Mouse (Mus musculus): Measurements from ENCODE around the gene Mrpl51. TPM values are rescaled to one million over a fixed set of nuclear protein-coding genes. Genes with fewer than 3 reads are reported as not detected.

The Mrpl51 gene
- polyA plus RNA-seq, 1 experiment, result 21.2 TPM

DNA sequence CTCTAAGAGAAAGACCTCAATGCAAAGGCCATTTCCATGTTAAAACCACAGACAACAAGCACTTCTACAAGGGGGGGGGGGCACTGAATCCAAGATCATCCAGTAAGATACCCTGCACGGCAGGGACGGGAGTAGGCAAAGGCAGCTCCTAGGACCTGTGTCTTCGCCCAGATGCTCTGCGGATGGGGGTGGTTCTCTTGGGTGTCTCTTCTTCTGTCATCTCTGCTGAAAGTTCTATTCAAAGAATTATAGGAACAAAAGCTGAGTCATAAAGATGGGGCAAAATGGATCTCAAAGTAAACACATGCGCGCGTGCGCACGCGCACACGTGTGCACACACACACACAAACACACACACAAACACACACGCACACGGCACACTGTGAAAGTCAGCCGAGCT lies 23.5 kb upstream of the Mrpl51 start:
- Histone ChIP-seq H3K27ac (ENCODE audit: insufficient read depth, low read length) (no peak overlapping the region), H3K36me3 (ENCODE audit: control insufficient read depth, insufficient read depth, low read length) (peaks cover 12% of the 10 kb centered on the region), H3K4me3 (ENCODE audit: extremely low read depth, insufficient read depth, insufficient read length) (no peak overlapping the region), H3K4me1 (ENCODE audit: control insufficient read depth, insufficient read depth, insufficient read length) (peaks cover 10% of the 10 kb centered on the region; the same call in 1 of the 2 replicates), H3K27me3 (ENCODE audit: control insufficient read depth, insufficient read depth, low read length) (no peaks in the 10 kb centered on the region)
- TF ChIP-seq CTCF (IDR thresholded peaks at IDR 0.05; ENCODE audit: extremely low read depth, insufficient read depth, insufficient read length, insufficient replicate concordance) (no peak), POLR2A (IDR thresholded peaks at IDR 0.05; ENCODE audit: low read depth, low read length) (no peak)
- WGBS, result 96% methylated on average over 14 of the region's 14 CpGs
- no peak for DNase-seq (ENCODE audit: low read depth in 1 of 2, low spot score in 2 of 2)

DNA sequence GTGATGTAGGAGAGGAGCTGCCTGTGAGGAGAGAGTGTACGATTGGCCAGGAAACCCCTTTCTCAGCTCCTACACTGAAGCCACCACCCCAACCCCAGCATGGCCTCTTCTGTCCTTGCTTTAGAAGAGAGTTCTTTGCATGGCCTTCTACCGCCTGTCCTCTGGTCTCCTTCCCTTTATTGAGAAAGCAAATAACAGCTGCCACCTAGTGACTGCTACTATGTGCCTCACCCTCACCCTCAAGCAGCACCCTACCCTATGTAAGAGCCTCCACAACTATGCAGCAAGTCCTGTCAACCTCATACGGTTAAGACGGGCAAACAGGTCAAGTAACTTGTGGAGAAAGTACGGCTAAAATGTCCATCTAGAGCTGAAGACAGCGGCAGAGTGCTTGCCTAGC lies 21.4 kb upstream of the Mrpl51 start:
- Histone ChIP-seq H3K4me1 (ENCODE audit: control insufficient read depth, insufficient read depth, insufficient read length) (no peaks in the 10 kb centered on the region; the same call in 1 of the 2 replicates), H3K4me3 (ENCODE audit: extremely low read depth, insufficient read depth, insufficient read length) (no peak overlapping the region), H3K27ac (ENCODE audit: insufficient read depth, low read length) (no peak overlapping the region), H3K27me3 (ENCODE audit: control insufficient read depth, insufficient read depth, low read length) (no peaks in the 10 kb centered on the region), H3K36me3 (ENCODE audit: control insufficient read depth, insufficient read depth, low read length) (peaks cover 17% of the 10 kb centered on the region)
- TF ChIP-seq POLR2A (IDR thresholded peaks at IDR 0.05; ENCODE audit: low read depth, low read length) (no peak), CTCF (IDR thresholded peaks at IDR 0.05; ENCODE audit: extremely low read depth, insufficient read depth, insufficient read length, insufficient replicate concordance) (no peak)
- 87% methylated on average over 6 of the region's 6 CpGs for WGBS
- DNase-seq (ENCODE audit: low read depth in 1 of 2, low spot score in 2 of 2), result no peak

DNA sequence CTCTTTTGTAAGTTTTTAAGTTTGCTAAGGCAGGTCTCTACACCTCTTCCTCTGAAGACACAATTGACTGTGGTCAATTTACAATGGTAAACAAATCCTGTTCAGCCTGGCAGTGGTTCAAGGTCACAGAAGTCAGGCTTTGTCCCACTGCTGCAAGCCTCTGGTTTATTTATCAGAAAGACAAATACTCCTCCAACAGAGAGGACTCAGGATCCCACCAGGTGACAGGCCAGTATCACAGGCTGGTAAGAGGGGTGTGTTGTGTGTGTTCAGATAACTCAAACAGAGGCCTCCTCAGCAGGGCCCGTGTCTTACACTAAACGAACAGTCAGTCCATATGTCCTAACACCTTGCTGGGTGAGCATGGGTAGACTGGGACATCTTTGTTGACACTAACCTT lies 19.1 kb upstream of the Mrpl51 start:
- 100% methylated on average over 2 of the region's 2 CpGs for WGBS
- no peak for DNase-seq (ENCODE audit: low read depth in 1 of 2, low spot score in 2 of 2)
- H3K27ac ChIP-seq (ENCODE audit: insufficient read depth, low read length), result no peak overlapping the region
- H3K27me3 ChIP-seq (ENCODE audit: control insufficient read depth, insufficient read depth, low read length), result no peaks in the 10 kb centered on the region
- H3K36me3 ChIP-seq (ENCODE audit: control insufficient read depth, insufficient read depth, low read length), result peaks cover 28% of the 10 kb centered on the region
- no peak overlapping the region for H3K4me3 ChIP-seq (ENCODE audit: extremely low read depth, insufficient read depth, insufficient read length)
- H3K4me1 ChIP-seq (ENCODE audit: control insufficient read depth, insufficient read depth, insufficient read length), result no peaks in the 10 kb centered on the region
- no peak for TF ChIP-seq CTCF (IDR thresholded peaks at IDR 0.05; ENCODE audit: extremely low read depth, insufficient read depth, insufficient read length, insufficient replicate concordance)
- TF ChIP-seq POLR2A (IDR thresholded peaks at IDR 0.05; ENCODE audit: low read depth, low read length), result no peak

DNA sequence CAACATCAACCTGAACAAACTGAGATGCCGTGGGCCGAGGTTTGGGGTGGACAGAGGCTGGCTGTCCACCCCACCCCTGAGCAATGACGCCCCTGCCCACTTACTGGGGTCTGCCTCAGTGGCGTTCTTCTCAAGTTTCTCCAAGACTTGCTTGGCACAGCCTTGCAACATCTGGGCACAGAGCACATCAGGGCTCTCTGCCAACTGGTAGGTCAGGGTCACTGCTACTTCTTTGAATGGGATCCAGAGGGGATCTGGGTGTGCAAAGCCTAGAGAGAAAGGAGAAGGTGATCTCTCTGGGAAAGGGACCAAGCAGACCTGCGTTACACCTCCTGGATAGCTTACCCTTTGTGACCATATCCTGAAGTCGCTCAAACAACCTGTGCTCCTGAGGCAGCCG lies 18.3 kb upstream of the Mrpl51 start:
- 95% methylated on average over 7 of the region's 7 CpGs for WGBS

DNA sequence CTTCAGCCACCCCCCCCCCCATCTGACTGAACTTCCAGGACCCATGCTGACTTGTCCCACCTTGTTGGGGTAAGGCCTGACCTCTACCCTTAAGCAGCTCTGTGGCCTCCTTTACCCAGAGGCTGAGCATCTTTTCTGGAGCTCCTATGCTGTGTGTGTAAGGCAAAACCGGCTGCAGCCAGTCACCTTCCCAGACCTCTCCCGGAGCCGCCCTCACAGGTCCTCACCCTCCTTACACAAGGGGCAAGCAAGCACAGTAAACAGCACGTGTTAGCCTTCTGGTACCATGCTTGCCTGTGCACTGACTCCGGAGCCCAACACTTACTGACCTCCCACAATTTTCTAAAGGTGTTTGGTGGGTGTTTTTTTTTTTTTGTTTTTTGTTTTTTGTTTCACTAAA lies 16.1 kb upstream of the Mrpl51 start:
- 98% methylated on average over 5 of the region's 5 CpGs for WGBS
- peaks cover 38% of the 10 kb centered on the region for H3K36me3 ChIP-seq (ENCODE audit: control insufficient read depth, insufficient read depth, low read length)
- H3K4me1 ChIP-seq (ENCODE audit: control insufficient read depth, insufficient read depth, insufficient read length), result no peaks in the 10 kb centered on the region
- H3K27ac ChIP-seq (ENCODE audit: insufficient read depth, low read length), result no peak overlapping the region
- no peaks in the 10 kb centered on the region for H3K27me3 ChIP-seq (ENCODE audit: control insufficient read depth, insufficient read depth, low read length)
- DNase-seq (ENCODE audit: low read depth in 1 of 2, low spot score in 2 of 2), result no peak
- no peak overlapping the region for H3K4me3 ChIP-seq (ENCODE audit: extremely low read depth, insufficient read depth, insufficient read length)
- TF ChIP-seq POLR2A (IDR thresholded peaks at IDR 0.05; ENCODE audit: low read depth, low read length) (no peak), CTCF (IDR thresholded peaks at IDR 0.05; ENCODE audit: extremely low read depth, insufficient read depth, insufficient read length, insufficient replicate concordance) (no peak)

More for the DNA sequence above, 18.3 kb upstream of the Mrpl51 start:
- TF ChIP-seq CTCF (IDR thresholded peaks at IDR 0.05; ENCODE audit: extremely low read depth, insufficient read depth, insufficient read length, insufficient replicate concordance) (no peak), POLR2A (IDR thresholded peaks at IDR 0.05; ENCODE audit: low read depth, low read length) (no peak)
- H3K27ac ChIP-seq (ENCODE audit: insufficient read depth, low read length), result no peak overlapping the region
- no peaks in the 10 kb centered on the region for H3K4me1 ChIP-seq (ENCODE audit: control insufficient read depth, insufficient read depth, insufficient read length)
- DNase-seq (ENCODE audit: low read depth in 1 of 2, low spot score in 2 of 2), result no peak
- H3K4me3 ChIP-seq (ENCODE audit: extremely low read depth, insufficient read depth, insufficient read length), result no peak overlapping the region
- no peaks in the 10 kb centered on the region for H3K27me3 ChIP-seq (ENCODE audit: control insufficient read depth, insufficient read depth, low read length)
- peaks cover 32% of the 10 kb centered on the region for H3K36me3 ChIP-seq (ENCODE audit: control insufficient read depth, insufficient read depth, low read length)

DNA sequence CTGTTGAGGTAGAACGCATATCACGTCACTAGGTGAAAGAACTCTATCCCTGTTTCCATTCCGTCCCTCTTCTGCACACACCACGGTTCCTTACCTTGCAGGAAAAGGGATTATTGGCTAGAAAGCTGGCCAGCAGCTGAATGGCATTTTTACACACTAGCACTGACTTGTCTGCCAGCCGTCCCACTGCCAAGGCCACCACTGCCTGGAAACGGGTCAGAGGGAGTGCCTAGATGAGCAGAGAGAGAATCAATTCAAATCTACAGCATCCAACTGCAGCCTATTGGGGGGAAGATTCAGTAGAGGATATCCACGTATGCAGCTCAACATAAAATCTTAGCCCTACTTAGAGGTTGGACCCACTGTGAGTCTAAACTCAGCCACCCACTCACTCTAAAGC lies 12.0 kb upstream of the Mrpl51 start:
- no peak for TF ChIP-seq POLR2A (IDR thresholded peaks at IDR 0.05; ENCODE audit: low read depth, low read length)
- TF ChIP-seq CTCF (IDR thresholded peaks at IDR 0.05; ENCODE audit: extremely low read depth, insufficient read depth, insufficient read length, insufficient replicate concordance), result no peak
- no peaks in the 10 kb centered on the region for H3K4me1 ChIP-seq (ENCODE audit: control insufficient read depth, insufficient read depth, insufficient read length)
- H3K4me3 ChIP-seq (ENCODE audit: extremely low read depth, insufficient read depth, insufficient read length), result no peak overlapping the region
- 97% methylated on average over 7 of the region's 7 CpGs for WGBS
- no peak overlapping the region for H3K27ac ChIP-seq (ENCODE audit: insufficient read depth, low read length)
- DNase-seq (ENCODE audit: low read depth in 1 of 2, low spot score in 2 of 2), result no peak
- peaks cover 40% of the 10 kb centered on the region for H3K36me3 ChIP-seq (ENCODE audit: control insufficient read depth, insufficient read depth, low read length)
- no peaks in the 10 kb centered on the region for H3K27me3 ChIP-seq (ENCODE audit: control insufficient read depth, insufficient read depth, low read length)

DNA sequence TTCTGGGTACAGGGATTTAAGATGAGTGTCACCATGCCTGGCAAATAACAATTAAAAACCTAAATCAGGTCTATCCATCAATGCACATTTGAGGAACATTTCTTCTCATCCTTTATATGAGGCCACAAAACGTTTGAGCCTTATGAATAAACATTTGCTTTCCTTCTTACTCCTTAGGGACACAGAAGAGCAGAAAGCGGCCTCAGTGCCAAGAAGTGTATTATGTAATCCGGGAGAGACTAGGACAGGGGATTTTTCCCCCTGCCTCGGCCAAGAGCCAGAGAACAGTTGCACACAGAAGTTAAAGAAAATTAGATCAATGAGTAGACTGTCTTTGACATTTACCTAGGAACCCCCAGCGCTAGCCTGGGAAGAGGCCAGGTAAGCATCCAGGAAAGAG lies 9.5 kb upstream of the Mrpl51 start:
- peaks cover 42% of the 10 kb centered on the region for H3K36me3 ChIP-seq (ENCODE audit: control insufficient read depth, insufficient read depth, low read length)
- no peak overlapping the region for H3K4me3 ChIP-seq (ENCODE audit: extremely low read depth, insufficient read depth, insufficient read length)
- no peak for DNase-seq (ENCODE audit: low read depth in 1 of 2, low spot score in 2 of 2)
- H3K27ac ChIP-seq (ENCODE audit: insufficient read depth, low read length), result no peak overlapping the region
- H3K27me3 ChIP-seq (ENCODE audit: control insufficient read depth, insufficient read depth, low read length), result no peaks in the 10 kb centered on the region
- TF ChIP-seq POLR2A (IDR thresholded peaks at IDR 0.05; ENCODE audit: low read depth, low read length) (no peak), CTCF (IDR thresholded peaks at IDR 0.05; ENCODE audit: extremely low read depth, insufficient read depth, insufficient read length, insufficient replicate concordance) (no peak)
- 87% methylated on average over 5 of the region's 5 CpGs for WGBS
- no peaks in the 10 kb centered on the region for H3K4me1 ChIP-seq (ENCODE audit: control insufficient read depth, insufficient read depth, insufficient read length)

Measured in spleen, adult 2 months (tissue).